Mouse (Mus musculus) c-Kit-positive CD71-positive TER-119-positive erythroid progenitor cells, embryonic 14.5 days (primary cell): Measurements from ENCODE around the gene Lmo7.

Source experiments
- DNase-seq: peaks from one replicate; pipeline ENCODE4 v3.0.0-alpha.2; 2013; ENCODE audit warnings: low spot score

Lmo7 gene

GRCm38 (mm10) chr14:101949114-101949513, 219.4 kb downstream of the Lmo7 start:
- DNase-seq = peak; percentile 15

GRCm38 (mm10) chr14:101951107-101951506, 221.3 kb downstream of the Lmo7 start:
- no peak for DNase-seq

- DNase-seq = no peak
Measured at GRCm38 (mm10) chr14:101953793-101954468, 224.2 kb downstream of the Lmo7 start.

DNA sequence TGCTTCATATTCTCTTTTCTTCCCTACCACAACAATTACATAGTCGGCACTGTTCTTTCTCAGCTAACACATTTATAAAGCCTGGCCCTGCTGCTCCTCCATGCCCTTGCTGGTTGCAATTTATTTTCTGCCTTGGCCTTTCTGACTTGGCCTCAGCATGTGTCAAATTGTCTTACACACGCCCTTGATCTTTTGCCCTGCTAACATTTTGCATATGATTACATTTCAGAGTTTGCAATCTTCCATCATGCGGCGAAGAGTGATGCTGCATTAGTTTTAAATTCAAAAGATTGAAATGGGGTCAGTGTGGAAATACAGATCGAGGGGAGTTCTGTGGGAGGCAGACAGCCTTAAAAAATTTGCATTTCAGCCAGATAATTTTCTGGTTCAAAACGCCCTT, 234.6 kb downstream of the Lmo7 start:
- DNase-seq = no peak

DNA sequence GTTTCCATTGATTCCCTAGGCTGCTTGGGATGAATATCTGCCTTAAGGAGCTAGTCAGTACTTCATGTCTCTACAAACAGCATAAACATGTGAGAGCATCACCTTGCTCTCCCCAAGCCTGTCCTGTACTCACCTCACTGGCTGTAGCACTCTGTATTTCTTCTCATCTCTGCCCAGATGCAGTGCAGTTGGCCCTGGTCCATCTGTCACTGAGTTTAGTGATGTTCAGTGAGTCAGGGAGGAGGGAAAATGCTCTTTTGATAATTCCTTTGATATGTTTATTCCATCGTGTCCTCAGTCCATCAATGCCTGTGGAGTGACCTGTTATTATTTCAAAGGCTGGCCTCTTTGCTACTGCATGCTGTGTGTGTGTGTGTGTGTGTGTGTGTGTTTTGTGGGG, 235.2 kb downstream of the Lmo7 start:
- DNase-seq = no peak

- DNase-seq = no peak
Measured at GRCm38 (mm10) chr14:101972764-101973163, 243.0 kb downstream of the Lmo7 start.

- no peak for DNase-seq
Measured at GRCm38 (mm10) chr14:101973171-101973570, 243.4 kb downstream of the Lmo7 start.

GRCm38 (mm10) chr14:101976021-101976685, 246.4 kb downstream of the Lmo7 start:
- no peak for DNase-seq
